Mouse (Mus musculus): ENCODE measurements at regions not wholly inside any gene's neighbourhood (a gene's known extent, or its start where the extent isn't known, plus 50 kb on each side); places are given as distances from the start of the nearest gene placed in this dataset.
A peak's percentile ranks its signal among the peaks of the same experiment; 100 is the strongest.
"Not testable (repeated sequence)": the region's sequence is repeated elsewhere in the genome, so short reads cannot be mapped to it uniquely, and the experiment has no call there.

DNA sequence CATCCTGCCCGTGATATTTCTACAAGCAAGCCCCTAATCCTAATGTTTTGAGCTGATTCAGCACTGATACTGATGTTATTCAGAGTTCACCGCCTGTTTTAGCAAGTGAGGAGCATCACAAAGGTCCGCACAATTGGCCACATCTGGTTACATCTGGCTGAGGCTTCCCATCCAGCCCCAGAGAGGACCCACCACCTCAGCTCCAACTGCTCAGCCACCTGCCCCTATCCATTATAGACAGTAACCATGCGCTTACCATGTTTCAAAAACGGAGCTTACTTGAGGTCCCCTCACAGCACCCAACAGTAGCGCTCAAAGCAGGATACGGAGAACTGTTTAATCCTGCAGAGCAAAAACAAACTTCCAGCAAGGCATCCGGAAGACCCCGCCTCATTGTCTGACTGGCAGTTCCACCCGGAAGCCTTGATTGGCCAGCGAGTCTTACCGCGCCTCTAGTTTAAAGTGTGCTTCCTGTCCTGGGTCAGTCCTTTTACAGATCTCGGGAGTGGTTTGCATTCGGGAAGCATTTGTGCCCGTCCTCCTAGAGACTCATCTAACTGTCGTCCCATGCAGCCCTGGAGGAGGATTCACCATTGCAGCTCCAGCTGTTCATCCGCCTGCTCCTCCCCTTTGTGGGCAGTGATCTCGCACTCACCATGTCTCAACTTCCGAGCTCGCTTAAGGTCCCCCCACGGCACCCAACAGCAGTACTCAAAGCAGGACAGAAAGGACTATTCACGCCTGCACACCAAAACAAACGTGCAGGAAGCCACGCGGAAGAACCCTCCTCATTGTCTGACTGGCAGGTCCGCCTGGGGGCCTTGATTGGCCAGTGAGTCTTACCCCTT, 69.9 kb upstream of the Zfp825 start:
- not testable (repeated sequence) for H3K9me3 ChIP-seq (replicated peaks; ENCODE audit: control insufficient read depth, low read length); H3K4me1 ChIP-seq (ENCODE audit: control insufficient read depth, low read depth, low read length); H3K36me3 ChIP-seq (ENCODE audit: control insufficient read depth, insufficient read depth); H3K27me3 ChIP-seq (ENCODE audit: control insufficient read depth, insufficient read depth, low read depth, low read length)
- peak overlapping the region; percentile 79 for H3K27ac ChIP-seq (ENCODE audit: low read length)
- WGBS (ENCODE audit: insufficient replicate concordance): 1% methylated on average over 27 of the region's 27 CpGs
- peak overlapping the region; percentile 67 for H3K4me2 ChIP-seq (ENCODE audit: low read depth, low read length)
- H3K4me3 ChIP-seq (ENCODE audit: low read depth, low read length): peak overlapping the region; percentile 68
- peak overlapping the region; percentile 58 for H3K9ac ChIP-seq (ENCODE audit: low read depth, low read length)
- ATAC-seq (ENCODE audit: low read depth): peak; percentile 95

DNA sequence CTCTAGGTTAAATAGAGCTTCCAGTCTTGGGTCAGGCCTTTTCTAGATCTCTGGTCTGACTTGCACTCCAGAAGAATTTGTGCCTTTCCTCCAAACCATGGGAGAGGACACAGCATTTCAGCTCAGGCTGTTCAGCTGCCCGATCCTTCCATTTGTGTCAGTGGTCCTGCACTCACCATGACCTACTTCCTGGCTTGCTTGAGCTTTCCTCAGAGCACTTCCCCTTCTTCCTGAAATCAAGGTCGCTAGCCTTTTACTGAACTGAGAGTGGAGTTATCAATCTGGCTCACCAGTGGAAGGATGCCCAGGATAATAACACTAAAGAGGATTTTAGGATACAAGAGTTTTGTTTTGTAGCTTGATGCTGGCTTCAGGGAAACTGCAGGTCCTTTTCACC, 70.5 kb upstream of the Zfp825 start:
- peak overlapping the region; percentile 79 for H3K27ac ChIP-seq (ENCODE audit: low read length)
- H3K4me3 ChIP-seq (ENCODE audit: low read depth, low read length): peak overlapping the region; percentile 68
- not testable (repeated sequence) for ATAC-seq (ENCODE audit: low read depth); H3K9me3 ChIP-seq (replicated peaks; ENCODE audit: control insufficient read depth, low read length); H3K27me3 ChIP-seq (ENCODE audit: control insufficient read depth, insufficient read depth, low read depth, low read length); H3K4me1 ChIP-seq (ENCODE audit: control insufficient read depth, low read depth, low read length); H3K36me3 ChIP-seq (ENCODE audit: control insufficient read depth, insufficient read depth)
- peak overlapping the region; percentile 67 for H3K4me2 ChIP-seq (ENCODE audit: low read depth, low read length)
- 5% methylated on average over 2 of the region's 2 CpGs for WGBS (ENCODE audit: insufficient replicate concordance)
- H3K9ac ChIP-seq (ENCODE audit: low read depth, low read length): peak overlapping the region; percentile 58; the same call in 1 of the 2 replicates

DNA sequence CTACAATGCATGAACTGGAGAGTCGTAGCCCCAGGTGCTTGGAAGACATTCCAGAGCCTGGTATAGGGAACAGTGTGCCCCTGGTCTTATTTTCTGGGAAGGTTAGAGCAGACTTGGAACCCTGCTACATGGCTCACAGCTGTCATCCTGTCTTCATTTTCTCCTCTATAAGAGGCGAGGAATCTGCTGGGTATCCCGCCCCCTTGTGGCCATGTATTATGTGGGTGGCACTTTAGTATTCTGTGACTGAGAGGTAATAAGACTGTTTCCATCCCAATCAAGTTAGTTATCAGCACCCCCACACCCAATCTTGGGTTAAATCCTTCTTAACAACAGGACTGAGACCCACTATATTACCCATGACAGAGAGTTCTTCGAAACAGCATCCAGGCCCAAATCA, 69.4 kb upstream of the Erap1 start:
- not testable (repeated sequence) for H3K4me3 ChIP-seq (ENCODE audit: low read depth, low read length); H3K9me3 ChIP-seq (replicated peaks; ENCODE audit: control insufficient read depth, low read length); H3K27me3 ChIP-seq (ENCODE audit: control insufficient read depth, insufficient read depth, low read depth, low read length); ATAC-seq (ENCODE audit: low read depth); H3K9ac ChIP-seq (ENCODE audit: low read depth, low read length); H3K4me2 ChIP-seq (ENCODE audit: low read depth, low read length); H3K36me3 ChIP-seq (ENCODE audit: control insufficient read depth, insufficient read depth); H3K4me1 ChIP-seq (ENCODE audit: control insufficient read depth, low read depth, low read length); H3K27ac ChIP-seq (ENCODE audit: low read length)
- WGBS (ENCODE audit: insufficient replicate concordance): 45% methylated on average over 4 of the region's 4 CpGs

All from liver, embryonic 16.5 days (tissue).